Mouse (Mus musculus) kidney, adult 10 weeks (tissue): Measurements from ENCODE around the gene Rab34. TPM values are rescaled to one million over a fixed set of nuclear protein-coding genes. Genes with fewer than 3 reads are reported as not detected.

ENCODE experiments used
- polyA plus RNA-seq: library from polyadenylated mRNA; stranded (reverse); fragments of 350-450 nt; fragmentation: Illumina TruSeq; extraction: RNeasy Lipid Tissue Mini Kit (QIAGEN cat#74804); gene quantifications from one replicate; pipeline ENCODE4 v1.2.3, GENCODE M21; 2014; ENCODE audit warnings: low read depth, low replicate concordance

The Rab34 gene
- 13.5 TPM for polyA plus RNA-seq

GRCm38 (mm10) chr11:78188331-78189233, at the start of gene Rab34:
TSS of gene Rab34 (plus strand) at chr11:78188430.

GRCm38 (mm10) chr11:78164924-78165760, 23.1 kb upstream of the Rab34 start, which contains the start of gene Traf4:
TSS of gene Traf4 (minus strand) at chr11:78165589.

GRCm38 (mm10) chr11:78176402-78176862, 11.8 kb upstream of the Rab34 start, which contains the start of the genes Nek8 and Tlcd1:
TSS of gene Nek8 (minus strand) at chr11:78176675.
TSS of gene Tlcd1 (plus strand) at chr11:78176711.

GRCm38 (mm10) chr11:78182961-78183844, 5.0 kb upstream of the Rab34 start, which contains the start of gene Rpl23a:
TSS of gene Rpl23a (minus strand) at chr11:78183584.

GRCm38 (mm10) chr11:78193113-78193512, 4.9 kb downstream of the Rab34 start, which contains the start of gene Proca1:
TSS of gene Proca1 (plus strand) at chr11:78193392.

Other genes with a start within 250 kb of the Rab34 start
- 8.5 TPM for gene Phf12, start 205.7 kb upstream of the Rab34 start, polyA plus RNA-seq
- 6.5 TPM for gene Dhrs13, start 156.2 kb upstream of the Rab34 start, polyA plus RNA-seq
- 6.2 TPM for gene Flot2, start 150.5 kb upstream of the Rab34 start, polyA plus RNA-seq
- gene Eral1, start 108.0 kb upstream of the Rab34 start, polyA plus RNA-seq = 5.8 TPM
- gene Fam222b, start 93.8 kb upstream of the Rab34 start, polyA plus RNA-seq = 6.8 TPM
- gene Traf4, start 22.8 kb upstream of the Rab34 start, polyA plus RNA-seq = 3.2 TPM
- gene Nek8, start 11.8 kb upstream of the Rab34 start, polyA plus RNA-seq = 4.6 TPM
- 48.9 TPM for gene Tlcd1, start 11.7 kb upstream of the Rab34 start, polyA plus RNA-seq
- 600 TPM for gene Rpl23a, start 4.8 kb upstream of the Rab34 start, polyA plus RNA-seq
- gene Proca1, start 5.0 kb downstream of the Rab34 start, polyA plus RNA-seq = 6.3 TPM
- 39.1 TPM for gene Sdf2, start 57.3 kb downstream of the Rab34 start, polyA plus RNA-seq
- gene Supt6, start 57.6 kb downstream of the Rab34 start, polyA plus RNA-seq = 12.9 TPM
- gene 2610507B11Rik, start 73.3 kb downstream of the Rab34 start, polyA plus RNA-seq = 96.7 TPM
- 0.20 TPM for gene BC030499, start 102.4 kb downstream of the Rab34 start, polyA plus RNA-seq
- gene Spag5, start 113.1 kb downstream of the Rab34 start, polyA plus RNA-seq = 5.3 TPM
- gene Aldoc, start 134.5 kb downstream of the Rab34 start, polyA plus RNA-seq = 13.5 TPM
- 2.7 TPM for gene Pigs, start 140.0 kb downstream of the Rab34 start, polyA plus RNA-seq
- 0.49 TPM for gene Unc119, start 155.1 kb downstream of the Rab34 start, polyA plus RNA-seq
- gene Foxn1, start 198.1 kb downstream of the Rab34 start, polyA plus RNA-seq = not detected
- 7.2 TPM for gene Slc13a2, start 233.8 kb downstream of the Rab34 start, polyA plus RNA-seq